Mouse (Mus musculus): ENCODE measurements around the gene Phex.
A peak's percentile ranks its signal among the peaks of the same experiment; 100 is the strongest.

The Phex gene

GRCm38 (mm10) chrX:157308171-157308570 is 106.9 kb downstream of the Phex start:
- no peak for DNase-seq (ENCODE audit: low spot score in 2 of 2)

DNA sequence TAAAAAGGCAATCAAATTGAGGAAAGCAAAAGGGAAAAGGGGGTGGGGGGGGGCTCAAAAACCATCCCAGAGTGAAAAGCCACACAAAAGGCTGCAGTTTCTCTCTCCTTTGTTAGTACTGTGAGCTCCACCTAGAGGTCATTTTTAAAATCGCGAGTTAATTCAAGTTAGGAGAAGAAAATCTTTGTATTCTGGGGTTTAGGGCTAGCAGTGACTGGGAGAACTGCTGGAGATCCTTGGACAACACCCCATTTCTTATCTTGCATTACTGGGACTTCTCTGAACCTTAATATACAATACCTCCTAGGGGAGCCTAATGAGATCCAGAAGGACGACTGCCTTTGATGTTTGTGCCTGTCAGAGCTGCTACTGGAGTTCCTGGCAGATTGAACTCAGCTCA is 107.7 kb downstream of the Phex start:
- DNase-seq (ENCODE audit: low spot score in 2 of 2) = no peak

DNA sequence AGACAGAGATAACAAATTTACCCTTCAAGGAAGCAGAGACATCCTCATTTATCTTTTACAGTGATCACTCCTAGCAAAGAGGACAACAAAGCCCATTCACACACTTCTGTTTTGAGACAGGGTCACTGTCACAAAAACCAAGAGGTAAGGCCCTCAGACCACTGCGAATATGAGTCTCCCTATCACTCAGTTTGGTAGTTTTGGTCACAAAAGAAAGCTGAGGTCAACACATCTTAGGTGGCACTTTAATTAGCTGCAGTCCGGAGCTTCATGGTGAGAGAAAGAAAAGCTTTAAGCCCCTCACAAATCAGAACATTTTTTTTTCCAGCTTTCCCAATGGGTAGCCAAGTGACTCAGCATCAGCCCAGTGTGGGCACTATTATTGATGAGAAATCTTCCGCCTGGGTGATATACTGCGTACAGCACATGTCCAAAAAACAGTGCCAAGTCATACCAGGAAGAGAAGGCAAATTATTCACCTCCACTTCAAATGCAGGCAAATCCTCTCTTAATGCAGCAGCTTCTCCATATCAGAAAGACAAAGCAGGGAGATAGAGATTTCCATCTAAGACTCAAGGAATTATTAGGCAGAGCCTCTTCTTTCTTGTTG is 108.2 kb downstream of the Phex start:
- no peak for DNase-seq (ENCODE audit: low spot score in 2 of 2)

DNA sequence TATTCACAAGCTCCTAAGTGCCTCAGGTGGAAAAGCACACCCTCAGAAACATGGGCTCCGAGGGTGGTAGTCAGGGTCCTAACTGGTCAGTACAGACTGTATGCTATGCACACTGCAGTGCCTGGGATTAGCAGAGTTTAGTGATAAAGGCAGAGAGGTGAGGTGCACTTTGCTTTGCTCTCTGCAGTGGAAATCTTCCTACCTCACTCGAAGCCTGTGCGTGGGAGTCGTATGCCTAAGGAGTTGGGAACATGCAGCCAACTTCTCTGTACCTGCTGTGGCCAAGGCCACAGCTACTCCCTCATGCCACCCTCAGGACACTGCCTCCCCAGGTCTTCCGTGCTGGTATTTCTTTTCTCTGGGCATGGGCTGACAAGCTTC is 109.3 kb downstream of the Phex start:
- DNase-seq (ENCODE audit: low spot score in 2 of 2) = no peak

- no peak for DNase-seq (ENCODE audit: low spot score in 2 of 2)
Observed at GRCm38 (mm10) chrX:157305193-157305851, 109.8 kb downstream of the Phex start.

GRCm38 (mm10) chrX:157292411-157292810 is 122.7 kb downstream of the Phex start:
- no peak for DNase-seq (ENCODE audit: low spot score in 2 of 2)

DNA sequence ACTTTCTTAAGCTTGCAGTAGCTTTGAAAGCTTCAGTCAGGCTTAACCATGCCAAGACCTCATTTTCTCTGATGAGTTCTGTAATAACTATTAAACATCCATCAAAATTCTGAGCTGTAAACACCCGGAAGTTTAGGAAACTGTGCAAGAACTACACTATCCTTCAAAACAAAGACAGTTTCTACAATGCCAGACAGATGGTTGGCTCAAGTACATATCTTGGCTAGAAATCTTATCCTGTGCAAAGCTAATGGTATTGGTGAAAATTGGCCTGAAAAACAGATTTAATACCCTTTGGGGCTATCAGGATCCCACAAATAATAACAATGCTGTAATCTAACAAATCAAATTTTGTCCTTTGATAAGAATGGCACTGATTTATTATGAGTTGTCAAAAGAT is 138.5 kb downstream of the Phex start:
- no peak for DNase-seq (ENCODE audit: low spot score in 2 of 2)

DNA sequence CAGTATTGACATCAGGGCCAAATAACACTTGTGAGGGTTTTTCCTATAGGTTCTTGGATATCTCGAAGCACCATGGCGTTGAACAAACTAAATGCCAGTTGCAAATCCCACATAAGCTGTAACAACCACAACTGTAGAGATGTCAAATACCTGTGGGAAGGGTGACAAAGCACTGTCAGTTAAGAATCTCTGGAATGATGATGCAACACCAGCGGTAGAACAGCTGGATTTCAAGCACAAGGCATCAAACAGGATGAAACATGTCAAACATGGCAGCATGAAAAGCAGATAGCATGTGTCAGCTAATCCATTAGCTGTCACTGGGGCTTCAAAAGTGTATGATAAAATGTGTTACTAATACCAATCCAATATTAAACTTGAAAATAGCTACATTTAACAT is 141.8 kb downstream of the Phex start:
- no peak for DNase-seq (ENCODE audit: low spot score in 2 of 2)

- DNase-seq (ENCODE audit: low spot score in 2 of 2) = no peak
Observed at GRCm38 (mm10) chrX:157271609-157272008, 143.5 kb downstream of the Phex start.

DNA sequence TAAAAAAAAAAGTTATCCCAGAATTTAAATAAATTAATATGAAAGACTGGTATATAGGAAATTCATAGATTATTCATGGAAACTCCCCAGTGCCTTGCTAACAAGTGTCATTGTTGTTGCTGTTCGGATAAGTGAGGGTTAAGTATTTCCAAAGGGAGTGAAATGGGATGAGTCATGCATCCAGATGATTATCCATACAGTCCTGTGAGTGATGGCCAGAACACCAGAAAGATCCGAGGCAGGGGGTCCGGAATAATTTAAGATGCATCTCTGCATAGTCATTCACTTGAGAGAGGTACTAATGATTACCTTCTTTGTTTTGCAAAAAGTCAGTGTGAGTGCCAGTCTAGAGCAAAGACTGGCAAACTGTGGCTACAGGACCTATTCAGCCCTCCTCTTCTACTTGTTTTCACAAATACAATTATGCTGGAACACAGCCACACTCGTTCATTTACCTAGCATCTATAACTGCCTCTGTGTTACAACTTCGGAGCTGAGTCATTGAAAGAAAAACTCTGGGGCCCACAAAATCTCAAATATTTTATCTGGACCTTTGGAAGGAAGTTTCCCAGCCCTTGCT is 145.3 kb downstream of the Phex start:
- no peak for DNase-seq (ENCODE audit: low spot score in 2 of 2)

DNA sequence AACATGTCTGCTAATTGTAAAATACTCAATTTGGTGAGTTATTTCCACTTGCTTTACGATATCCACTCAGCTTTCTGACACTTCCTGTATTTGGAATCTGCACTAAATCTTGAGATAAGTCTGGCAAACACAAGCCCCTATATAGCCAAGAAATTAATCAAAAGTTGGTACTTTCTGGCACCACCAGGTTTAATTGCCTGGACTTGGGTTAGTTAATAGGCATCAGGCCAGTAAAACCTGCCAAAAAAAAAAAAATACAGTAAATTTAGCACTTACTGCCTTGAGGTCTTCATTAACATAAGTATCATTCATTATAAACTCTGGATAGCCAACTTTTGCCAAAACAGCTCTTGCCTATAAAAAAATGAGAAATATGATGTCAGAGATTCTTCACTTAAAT is 147.0 kb downstream of the Phex start:
- DNase-seq (ENCODE audit: low spot score in 2 of 2) = no peak

DNA sequence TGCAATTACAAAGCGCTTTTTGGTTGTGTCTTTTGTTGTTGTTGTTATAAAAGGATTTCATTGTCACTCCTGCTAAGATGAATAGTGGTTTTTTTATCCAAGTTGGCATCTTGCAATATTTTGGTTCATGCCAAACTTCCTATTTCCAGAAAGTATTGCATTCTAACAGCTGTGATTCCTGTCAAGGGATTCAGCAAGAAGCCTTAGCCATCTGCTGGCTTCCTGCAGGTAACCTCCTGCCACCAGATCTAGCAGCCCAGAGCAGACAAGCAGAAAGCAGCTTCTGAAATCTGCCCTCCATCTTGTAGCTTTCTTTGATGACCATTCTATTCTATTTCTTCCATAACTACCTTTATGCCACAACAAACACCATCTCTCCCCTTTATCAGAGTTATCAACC is 212.4 kb downstream of the Phex start:
- DNase-seq (ENCODE audit: low spot score in 2 of 2) = no peak

DNA sequence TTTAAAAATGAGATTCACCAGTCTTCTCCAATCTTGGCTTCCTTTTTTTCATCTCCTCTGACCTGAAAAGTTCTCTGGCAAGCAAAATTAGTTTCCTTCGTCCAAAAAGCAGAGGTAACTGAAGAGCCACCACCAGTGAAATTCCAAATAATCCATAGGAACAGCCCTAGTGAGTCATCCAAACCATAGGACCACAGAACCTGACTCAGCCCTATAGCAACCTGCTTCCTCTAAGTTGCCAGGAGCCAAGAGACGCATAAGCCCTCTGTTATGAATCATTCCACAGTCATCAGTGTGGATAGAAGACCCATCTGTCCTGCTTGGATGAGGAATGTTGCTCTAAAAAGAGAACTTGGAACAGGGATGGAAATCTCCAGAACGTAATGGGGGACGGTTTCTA is 230.9 kb downstream of the Phex start:
- peak in 1 of 2 experiments; percentile 2 for DNase-seq (ENCODE audit: low spot score in 2 of 2)

GRCm38 (mm10) chrX:157180845-157181244 is 234.3 kb downstream of the Phex start:
- DNase-seq (ENCODE audit: low spot score in 2 of 2) = no peak

DNA sequence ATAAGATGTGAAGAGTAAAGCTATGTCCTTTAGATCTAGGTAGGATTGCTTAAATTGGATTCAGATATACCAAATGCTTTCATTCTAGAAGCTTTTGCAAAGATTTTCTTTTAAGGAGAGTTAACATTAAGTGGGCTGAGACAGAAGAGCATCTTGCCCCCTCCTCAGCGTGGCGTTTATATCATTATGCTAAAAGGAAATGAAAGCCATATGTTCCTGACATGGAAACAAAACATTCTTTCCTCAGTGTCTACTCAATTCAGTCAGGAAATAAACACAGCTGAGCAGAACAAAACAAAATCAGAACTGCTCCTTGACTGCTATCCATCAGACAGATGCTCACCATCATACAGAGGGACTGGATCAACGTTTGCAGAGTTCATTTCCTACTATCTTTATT is 251.0 kb downstream of the Phex start:
- no peak for DNase-seq (ENCODE audit: low spot score in 2 of 2)

- DNase-seq (ENCODE audit: low spot score in 2 of 2) = no peak
Observed at GRCm38 (mm10) chrX:157163394-157163793, 251.7 kb downstream of the Phex start.

- no peak for DNase-seq (ENCODE audit: low spot score in 2 of 2)
Observed at GRCm38 (mm10) chrX:157144675-157145074, 270.4 kb downstream of the Phex start.

GRCm38 (mm10) chrX:157139601-157140000 is 275.5 kb downstream of the Phex start:
- DNase-seq (ENCODE audit: low spot score in 2 of 2) = no peak
